20 mouse cellular contexts compared by ENCODE assay signal in the genomic region with DNA sequence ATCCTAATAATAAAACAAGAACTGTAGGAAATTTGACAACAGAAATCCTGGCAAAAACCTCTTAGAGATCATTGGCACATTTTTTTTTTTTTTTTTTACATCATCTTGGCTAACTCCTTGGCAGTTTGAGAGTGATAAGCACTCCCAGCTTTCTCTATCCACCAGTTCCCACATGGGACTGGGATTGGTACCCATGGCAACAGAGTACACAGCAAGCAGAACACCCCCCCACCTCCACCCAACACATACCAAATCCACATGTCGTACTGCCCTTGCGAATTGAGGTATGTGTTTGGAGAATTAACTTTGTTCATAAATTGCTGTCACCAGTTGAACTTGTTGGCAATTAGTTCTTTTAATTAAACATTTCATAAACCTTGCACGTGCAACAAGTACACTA. TPM values are rescaled to one million over a fixed set of nuclear protein-coding genes. Genes with fewer than 3 reads are reported as not detected.
DNase-seq lines count a peak whose midpoint lies in the region; ATAC-seq lines count a peak whose summit lies in the region.
"Had no signal": no experiment of that assay in that cellular context is flagged by ENCODE, and none has a peak within 500 bp of the region (broad histone marks: within the 10 kb centered on the region; RNA-seq: fewer than 3 reads in every experiment).

No protein-coding gene starts in this region.

- H3K9ac ChIP-seq in lung, embryonic 16.5 days (ENCODE audit: low read length): no peak overlapping the region
- H3K9ac ChIP-seq: heart, embryonic 15.5 days; liver, postnatal 0 days had no signal

- peak; percentile 53 for DNase-seq in gastrocnemius, adult 18-20 months (ENCODE audit: low spot score)
- no peak for DNase-seq in gastrocnemius, postnatal 25 days
- DNase-seq in lung, postnatal 14 days: no peak
- DNase-seq in forelimb bud, embryonic 11.5 days (ENCODE audit: low read depth, low spot score): peak; percentile 54
- peak; percentile 63 for DNase-seq in lung, postnatal 36 days
- DNase-seq in retina, postnatal 1 day: no peak
- DNase-seq in kidney, postnatal 14 days: no peak
- DNase-seq: B cell, adult 2 months; cerebellum, adult 8-10 months; kidney, adult 2 months; kidney, postnatal 10 days; liver, postnatal 0 days; thymus, postnatal 36 days had no signal

- ATAC-seq in lung, embryonic 16.5 days (ENCODE audit: low read depth): no peak
- ATAC-seq: inflammation-experienced regulatory T-cells, adult 6 months; liver, postnatal 0 days had no signal

- no peak overlapping the region for H3K4me2 ChIP-seq in lung, embryonic 16.5 days (ENCODE audit: low read depth, low read length)
- H3K4me2 ChIP-seq: heart, embryonic 15.5 days had no signal

- H3K4me1 ChIP-seq in lung, embryonic 16.5 days (replicated peaks; ENCODE audit: control insufficient read depth, insufficient read depth, low read length): peaks cover 23% of the 10 kb centered on the region

- no peaks in the 10 kb centered on the region for H3K9me3 ChIP-seq in lung, embryonic 16.5 days (ENCODE audit: control insufficient read depth, low read length)
- H3K9me3 ChIP-seq: heart, embryonic 15.5 days; limb, embryonic 10.5 days had no signal

- H3K27me3 ChIP-seq in lung, embryonic 16.5 days (ENCODE audit: control insufficient read depth, insufficient read depth, low read depth, low read length): no peaks in the 10 kb centered on the region
- H3K27me3 ChIP-seq: heart, embryonic 15.5 days had no signal

- 0 out of 2 replicates have a peak overlapping the region, but pooled peaks have one; percentile 5 for H3K27ac ChIP-seq in lung, embryonic 16.5 days (ENCODE audit: low read length)
- H3K27ac ChIP-seq: heart, embryonic 15.5 days; left cerebral cortex, adult 2 months; limb, embryonic 10.5 days had no signal

- no peak overlapping the region for H3K4me3 ChIP-seq in lung, embryonic 16.5 days (ENCODE audit: low read length)
- H3K4me3 ChIP-seq: erythroblast, embryonic 14.5 days; heart, embryonic 15.5 days; left cerebral cortex, adult 2 months; limb, embryonic 10.5 days; myocyte had no signal

- no peaks in the 10 kb centered on the region for H3K36me3 ChIP-seq in lung, embryonic 16.5 days (ENCODE audit: control insufficient read depth, insufficient read depth, low read length)
- H3K36me3 ChIP-seq: heart, embryonic 15.5 days had no signal

- WGBS in lung, embryonic 16.5 days: 56% methylated on average over 3 of the region's 3 CpGs

RNA-seq across cellular contexts. Expression of a gene that starts 37.3 kb away (rescaled TPM):
- total RNA-seq in gastrocnemius, adult 18-20 months (2021): 1 to 10 TPM; 2.5 to 3.1 TPM
- 1 to 10 TPM; 3.9 to 4.7 TPM for total RNA-seq in gastrocnemius, postnatal 25 days (2021)
- 49.7 and 54.6 TPM in 2 replicates for polyA plus RNA-seq in lung, embryonic 16.5 days (2015; fragmentation: Nextera tagmentation; extraction: Ambion mirVana)
- polyA plus RNA-seq: inflammation-experienced regulatory T-cells, adult 6 months had no signal

Comparison
In these comparisons a context has a peak if more than half of its experiments do, and no peak if none do; other contexts are left out.
1. DNase-seq: peak in gastrocnemius, adult 18-20 months (single experiment), forelimb bud, embryonic 11.5 days (single experiment) and lung, postnatal 36 days (single experiment); none in gastrocnemius, postnatal 25 days (single experiment), lung, postnatal 14 days (single experiment), retina, postnatal 1 day (single experiment) and kidney, postnatal 14 days (single experiment).